Mouse (Mus musculus) brain, embryonic 14.5 days (tissue): ENCODE measurements around the gene Igfals.

Experiments used
- CTCF ChIP-seq: fragments of 200-500 bp; IDR thresholded peaks from 2 replicates; pipeline ENCODE4 v1.5.1; 2012; ENCODE audit warnings: inconsistent platforms, mild to moderate bottlenecking, moderate library complexity, borderline replicate concordance; ENCODE audit not compliant: insufficient read depth, insufficient read length; ENCODE audit errors: extremely low read depth
- POLR2A ChIP-seq: fragments of 200-500 bp; IDR thresholded peaks from 2 replicates; pipeline ENCODE4 v1.6.1; 2012; ENCODE audit warnings: mild to moderate bottlenecking, inconsistent platforms, borderline replicate concordance; ENCODE audit not compliant: poor library complexity, insufficient read depth, insufficient read length, severe bottlenecking; ENCODE audit errors: extremely low read depth

DNA sequence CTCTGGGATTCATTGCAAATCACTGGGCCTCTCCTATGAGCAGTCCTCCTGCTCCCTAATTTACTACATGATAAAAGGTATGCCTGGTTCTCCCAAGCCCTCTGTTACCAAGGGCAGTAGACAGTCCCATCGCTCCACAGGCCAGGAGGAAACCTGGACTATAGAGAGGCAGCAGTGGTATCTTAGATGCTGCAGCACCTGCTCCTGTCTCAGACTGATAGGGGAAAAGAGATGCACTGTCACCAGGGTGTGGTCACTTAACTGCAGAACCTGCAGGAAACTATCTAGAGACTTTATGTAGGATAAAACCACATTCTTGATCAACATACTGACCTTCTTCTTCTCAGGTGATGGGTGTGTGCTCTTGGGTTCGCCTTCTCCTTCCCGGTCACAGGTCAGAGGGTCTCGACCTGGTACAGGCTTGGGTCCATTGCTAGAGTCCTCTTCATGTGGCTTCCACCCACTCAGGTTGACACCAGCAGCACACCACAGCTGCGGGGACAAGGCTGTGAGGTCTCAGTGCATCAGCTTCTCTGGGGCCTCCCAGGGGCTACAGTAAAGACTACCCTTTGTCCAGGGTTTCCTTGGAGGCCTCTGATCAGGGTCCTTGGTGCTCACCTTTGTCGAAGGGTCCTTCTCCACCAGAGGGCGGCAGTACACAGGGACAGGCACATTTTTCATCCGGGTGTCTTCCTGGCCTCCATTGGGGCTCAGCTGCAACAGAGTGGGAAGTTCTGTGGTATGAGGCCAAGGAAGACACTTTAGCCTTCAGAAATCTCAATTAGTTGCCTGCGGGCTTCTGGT is 37.1 kb downstream of the Igfals start:
- TF ChIP-seq POLR2A (no peak), CTCF (peak; percentile 40; the same call in 1 of the 2 replicates)
